Mouse (Mus musculus): Measurements from ENCODE around the gene Ak1. TPM values are rescaled to one million over a fixed set of nuclear protein-coding genes. Genes with fewer than 3 reads are reported as not detected.
A peak's percentile ranks its signal among the peaks of the same experiment; 100 is the strongest.

Gene Ak1
- polyA plus RNA-seq, 1 experiment from 2014 or later: 95.9 TPM

- Histone ChIP-seq H3K4me2 (no peak overlapping the region), H3K36me3 (no peaks in the 10 kb centered on the region), H3K4me3 (no peak overlapping the region), H3K9ac (no peak overlapping the region), H3K4me1 (replicated peaks) (0 out of 2 replicates have a peak, but pooled peaks cover 5% of the 10 kb centered on the region), H3K9me3 (no peaks in the 10 kb centered on the region), H3K27ac (replicated peaks) (no peak overlapping the region), H3K27me3 (no peaks in the 10 kb centered on the region)
- no peak for ATAC-seq (ENCODE audit: low FRiP score, low read depth)
- 56% methylated on average over 3 of the region's 3 CpGs for WGBS
Measured at GRCm38 (mm10) chr2:32645647-32646046, 24.1 kb downstream of the Ak1 start.

GRCm38 (mm10) chr2:32646379-32647056, 25.0 kb downstream of the Ak1 start, which contains the start of gene Eng:
Gene Eng (plus strand): TSS chr2:32646595.
- Histone ChIP-seq H3K27me3 (no peaks in the 10 kb centered on the region), H3K4me2 (peak within 1 kb of the TSS; percentile 15; the same call in 1 of the 2 replicates), H3K9ac (0 out of 2 replicates have a peak within 1 kb of the TSS, but pooled peaks have one; percentile 18), H3K27ac (replicated peaks) (0 out of 2 replicates have a peak within 1 kb of the TSS, but pooled peaks have one; percentile 42), H3K4me1 (replicated peaks) (0 out of 2 replicates have a peak, but pooled peaks cover 5% of the 10 kb centered on the region), H3K36me3 (no peaks in the 10 kb centered on the region), H3K4me3 (peak within 1 kb of the TSS; percentile 20), H3K9me3 (no peaks in the 10 kb centered on the region)
- WGBS: 62% methylated on average over 31 of the region's 31 CpGs
- no peak for ATAC-seq (ENCODE audit: low FRiP score, low read depth)

- H3K4me2 ChIP-seq: peak overlapping the region; percentile 15; the same call in 1 of the 2 replicates
- no peaks in the 10 kb centered on the region for H3K36me3 ChIP-seq
- no peaks in the 10 kb centered on the region for H3K9me3 ChIP-seq
- peak overlapping the region; percentile 20 for H3K4me3 ChIP-seq
- no peak overlapping the region for H3K9ac ChIP-seq
- H3K4me1 ChIP-seq (replicated peaks): 0 out of 2 replicates have a peak, but pooled peaks cover 5% of the 10 kb centered on the region
- WGBS: 86% methylated on average over 7 of the region's 7 CpGs
- H3K27me3 ChIP-seq: no peaks in the 10 kb centered on the region
- no peak overlapping the region for H3K27ac ChIP-seq (replicated peaks)
- no peak for ATAC-seq (ENCODE audit: low FRiP score, low read depth)
Measured at GRCm38 (mm10) chr2:32647366-32647765, 25.8 kb downstream of the Ak1 start.

- Histone ChIP-seq H3K9ac (no peak overlapping the region), H3K27me3 (no peaks in the 10 kb centered on the region), H3K36me3 (no peaks in the 10 kb centered on the region), H3K27ac (replicated peaks) (no peak overlapping the region), H3K4me3 (no peak overlapping the region), H3K4me2 (no peak overlapping the region), H3K9me3 (no peaks in the 10 kb centered on the region), H3K4me1 (replicated peaks) (no peaks in the 10 kb centered on the region)
- no peak for ATAC-seq (ENCODE audit: low FRiP score, low read depth)
- WGBS: 56% methylated on average over 7 of the region's 7 CpGs
Measured at GRCm38 (mm10) chr2:32653764-32654163, 32.2 kb downstream of the Ak1 start.

DNA sequence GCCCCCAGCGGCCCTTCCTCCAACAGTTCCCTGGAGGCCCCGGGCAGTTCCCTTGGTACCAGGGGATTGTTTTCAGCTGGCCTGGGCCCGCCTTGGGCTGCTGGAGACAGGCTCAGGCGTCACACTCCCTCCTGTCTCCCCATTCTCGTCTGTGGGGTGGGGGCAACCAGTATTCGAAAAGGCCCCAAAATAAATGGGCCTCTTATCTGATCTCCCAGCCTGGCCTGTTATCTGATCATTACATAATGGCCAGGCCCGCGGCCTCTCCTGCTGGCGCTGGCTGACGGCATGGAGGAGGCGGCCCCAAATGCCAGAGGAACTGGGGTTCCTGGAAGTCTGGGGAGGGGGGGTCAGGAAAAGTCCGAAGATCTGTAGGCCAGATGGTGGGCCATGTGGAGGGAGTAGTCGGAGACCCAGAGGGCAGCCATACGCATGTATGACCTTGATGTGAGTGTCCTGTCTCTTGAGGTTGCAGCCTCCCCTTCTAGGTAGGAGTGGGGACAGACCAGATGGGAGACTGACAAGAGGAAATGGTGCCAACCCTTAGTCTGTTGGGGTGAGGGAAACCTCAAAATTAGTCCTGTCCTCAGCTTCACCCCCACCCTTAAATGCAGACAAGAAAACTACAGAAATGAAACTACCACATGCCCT, 33.3 kb downstream of the Ak1 start:
- 70% methylated on average over 14 of the region's 14 CpGs for WGBS
- ATAC-seq (ENCODE audit: low FRiP score, low read depth): no peak
- no peak overlapping the region for H3K4me3 ChIP-seq
- H3K9me3 ChIP-seq: no peaks in the 10 kb centered on the region
- no peaks in the 10 kb centered on the region for H3K27me3 ChIP-seq
- H3K36me3 ChIP-seq: no peaks in the 10 kb centered on the region
- H3K4me1 ChIP-seq (replicated peaks): no peaks in the 10 kb centered on the region
- H3K9ac ChIP-seq: no peak overlapping the region
- peak overlapping the region; percentile 1; the same call in 1 of the 2 replicates for H3K27ac ChIP-seq (replicated peaks)
- no peak overlapping the region for H3K4me2 ChIP-seq

GRCm38 (mm10) chr2:32655394-32655744, 33.8 kb downstream of the Ak1 start:
- H3K9ac ChIP-seq: no peak overlapping the region
- H3K9me3 ChIP-seq: no peaks in the 10 kb centered on the region
- H3K4me3 ChIP-seq: no peak overlapping the region
- H3K36me3 ChIP-seq: no peaks in the 10 kb centered on the region
- no peak for ATAC-seq (ENCODE audit: low FRiP score, low read depth)
- H3K4me1 ChIP-seq (replicated peaks): no peaks in the 10 kb centered on the region
- no peak overlapping the region for H3K4me2 ChIP-seq
- no peaks in the 10 kb centered on the region for H3K27me3 ChIP-seq
- WGBS: 92% methylated on average over 3 of the region's 3 CpGs
- peak overlapping the region; percentile 1; the same call in 1 of the 2 replicates for H3K27ac ChIP-seq (replicated peaks)

DNA sequence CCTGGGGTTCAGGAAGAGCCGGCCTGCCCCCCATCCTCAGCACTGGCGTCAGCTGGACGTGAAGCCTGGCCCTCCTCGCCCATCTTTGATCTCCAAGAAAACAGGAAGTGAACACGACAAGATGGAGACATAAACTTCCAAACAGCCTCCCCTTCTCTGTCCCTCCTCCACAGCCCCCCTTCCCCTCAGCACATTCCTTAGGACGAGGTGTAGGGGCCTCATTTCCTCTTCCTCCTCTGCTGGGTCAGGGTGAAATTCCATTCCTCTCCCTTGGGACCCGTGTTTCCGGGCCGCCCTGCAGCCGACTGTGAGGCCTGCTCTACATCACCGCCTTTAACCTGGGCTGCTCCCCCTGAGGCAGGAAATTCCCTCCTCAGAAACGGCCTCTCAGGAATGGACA, 34.3 kb downstream of the Ak1 start:
- H3K36me3 ChIP-seq: no peaks in the 10 kb centered on the region
- H3K27ac ChIP-seq (replicated peaks): 0 out of 2 replicates have a peak overlapping the region, but pooled peaks have one; percentile 1
- no peaks in the 10 kb centered on the region for H3K9me3 ChIP-seq
- H3K27me3 ChIP-seq: no peaks in the 10 kb centered on the region
- H3K4me3 ChIP-seq: no peak overlapping the region
- H3K4me2 ChIP-seq: no peak overlapping the region
- WGBS: 72% methylated on average over 12 of the region's 12 CpGs
- ATAC-seq (ENCODE audit: low FRiP score, low read depth): 0 out of 2 replicates have a peak, but pooled peaks have one; percentile 51
- H3K4me1 ChIP-seq (replicated peaks): no peaks in the 10 kb centered on the region
- no peak overlapping the region for H3K9ac ChIP-seq

- WGBS: 88% methylated on average over 2 of the region's 2 CpGs
- Histone ChIP-seq H3K9me3 (no peaks in the 10 kb centered on the region), H3K36me3 (no peaks in the 10 kb centered on the region), H3K4me2 (no peak overlapping the region), H3K27me3 (no peaks in the 10 kb centered on the region), H3K9ac (no peak overlapping the region), H3K27ac (replicated peaks) (no peak overlapping the region), H3K4me1 (replicated peaks) (no peaks in the 10 kb centered on the region), H3K4me3 (no peak overlapping the region)
- ATAC-seq (ENCODE audit: low FRiP score, low read depth): no peak
Measured at GRCm38 (mm10) chr2:32658873-32659272, 37.3 kb downstream of the Ak1 start.

DNA sequence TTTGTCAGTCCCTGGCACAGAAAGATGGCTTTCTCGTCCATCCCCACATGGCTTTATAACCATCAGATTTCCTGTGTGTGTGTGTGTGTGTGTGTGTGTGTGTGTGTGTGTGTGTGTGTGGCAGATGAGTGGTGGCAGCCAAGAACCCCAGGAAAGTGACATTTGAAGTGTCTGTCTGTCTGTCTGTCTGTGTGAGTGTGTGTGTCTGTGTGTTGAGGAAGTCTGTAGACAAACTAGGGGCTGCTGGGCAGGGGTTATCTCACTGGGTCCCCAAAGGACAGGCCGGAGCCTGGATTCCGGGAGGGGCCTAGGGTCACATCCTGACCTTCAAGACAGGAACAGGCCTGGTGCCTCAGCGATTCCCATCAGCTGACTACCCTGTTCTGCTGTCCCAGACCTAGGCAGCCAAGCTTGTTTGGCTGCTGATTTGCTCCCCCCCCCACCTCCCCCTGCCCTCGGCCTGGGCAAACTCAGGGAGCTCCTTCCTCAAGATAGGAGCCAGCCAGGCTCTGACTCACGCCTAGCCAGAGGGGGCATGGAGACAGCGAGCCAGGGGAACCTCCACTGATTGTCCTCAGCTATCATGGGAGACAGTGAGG, 40.0 kb downstream of the Ak1 start:
- no peaks in the 10 kb centered on the region for H3K9me3 ChIP-seq
- no peak overlapping the region for H3K4me3 ChIP-seq
- no peak overlapping the region for H3K27ac ChIP-seq (replicated peaks)
- no peak for ATAC-seq (ENCODE audit: low FRiP score, low read depth)
- no peaks in the 10 kb centered on the region for H3K36me3 ChIP-seq
- H3K4me2 ChIP-seq: no peak overlapping the region
- no peaks in the 10 kb centered on the region for H3K27me3 ChIP-seq
- WGBS: 67% methylated on average over 7 of the region's 7 CpGs
- 0 out of 2 replicates have a peak, but pooled peaks cover 4% of the 10 kb centered on the region for H3K4me1 ChIP-seq (replicated peaks)
- no peak overlapping the region for H3K9ac ChIP-seq

DNA sequence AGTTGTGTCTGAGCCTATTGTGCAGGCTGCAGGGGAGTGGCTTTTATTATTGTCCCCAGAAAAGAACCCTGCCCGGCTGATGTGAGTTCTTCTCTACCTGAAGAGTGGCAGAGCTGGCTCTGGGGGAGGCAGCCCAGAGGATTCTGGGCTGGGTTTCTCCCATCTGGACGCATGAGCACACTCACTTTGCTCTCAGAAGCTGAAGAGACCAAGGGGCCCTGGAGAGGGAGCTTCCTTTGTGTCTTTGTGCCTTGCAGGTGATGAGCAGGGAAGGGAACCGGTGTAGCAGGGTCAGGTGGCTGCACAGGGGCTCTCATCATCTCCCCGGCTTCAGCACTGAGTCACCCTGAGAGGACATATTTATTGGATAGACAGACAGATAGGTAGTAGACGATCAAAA, 40.7 kb downstream of the Ak1 start:
- Histone ChIP-seq H3K27me3 (no peaks in the 10 kb centered on the region), H3K4me3 (no peak overlapping the region), H3K36me3 (no peaks in the 10 kb centered on the region), H3K27ac (replicated peaks) (no peak overlapping the region), H3K4me1 (replicated peaks) (0 out of 2 replicates have a peak, but pooled peaks cover 4% of the 10 kb centered on the region), H3K9ac (no peak overlapping the region), H3K4me2 (no peak overlapping the region), H3K9me3 (no peaks in the 10 kb centered on the region)
- 54% methylated on average over 5 of the region's 5 CpGs for WGBS
- ATAC-seq (ENCODE audit: low FRiP score, low read depth): no peak

- WGBS: 67% methylated on average over 8 of the region's 8 CpGs
Measured at GRCm38 (mm10) chr2:32665345-32665744, 43.8 kb downstream of the Ak1 start.

DNA sequence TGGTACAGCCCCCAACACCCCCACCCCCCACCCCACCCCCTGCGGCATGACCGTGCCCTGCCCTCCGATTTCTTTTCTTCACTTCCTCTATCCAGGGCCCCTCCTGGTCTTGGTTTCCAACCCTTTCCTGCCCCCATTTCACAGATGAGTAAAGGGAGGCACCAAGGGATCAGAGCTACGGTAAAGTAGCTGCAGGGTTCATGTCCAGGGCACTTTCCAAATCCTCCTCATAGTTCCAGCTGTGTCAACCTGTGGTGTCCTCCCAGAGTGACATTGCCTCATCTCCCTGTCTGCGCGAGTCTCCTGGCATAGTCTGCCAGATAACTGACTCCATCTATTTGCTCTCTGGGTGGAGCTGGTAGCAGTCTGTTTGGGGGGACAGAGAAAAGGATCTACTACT, 44.3 kb downstream of the Ak1 start:
- no peak overlapping the region for H3K4me2 ChIP-seq
- H3K36me3 ChIP-seq: no peaks in the 10 kb centered on the region
- WGBS: 89% methylated on average over 6 of the region's 6 CpGs
- H3K4me3 ChIP-seq: no peak overlapping the region
- 0 out of 2 replicates have a peak, but pooled peaks cover 11% of the 10 kb centered on the region for H3K4me1 ChIP-seq (replicated peaks)
- H3K9me3 ChIP-seq: no peaks in the 10 kb centered on the region
- no peak for ATAC-seq (ENCODE audit: low FRiP score, low read depth)
- H3K27ac ChIP-seq (replicated peaks): no peak overlapping the region
- no peak overlapping the region for H3K9ac ChIP-seq
- H3K27me3 ChIP-seq: no peaks in the 10 kb centered on the region

More at GRCm38 (mm10) chr2:32665345-32665744, 43.8 kb downstream of the Ak1 start:
- H3K27me3 ChIP-seq: no peaks in the 10 kb centered on the region
- no peak overlapping the region for H3K9ac ChIP-seq
- no peak overlapping the region for H3K4me3 ChIP-seq
- ATAC-seq (ENCODE audit: low FRiP score, low read depth): no peak
- H3K4me1 ChIP-seq (replicated peaks): 0 out of 2 replicates have a peak, but pooled peaks cover 11% of the 10 kb centered on the region
- no peaks in the 10 kb centered on the region for H3K9me3 ChIP-seq
- no peak overlapping the region for H3K27ac ChIP-seq (replicated peaks)
- no peaks in the 10 kb centered on the region for H3K36me3 ChIP-seq
- H3K4me2 ChIP-seq: no peak overlapping the region
